Mouse (Mus musculus): Measurements from ENCODE around the gene Hipk3.

- no peak for TF ChIP-seq TAL1 (IDR thresholded peaks at IDR 0.05; ENCODE audit: low read length)
- no peak for TF ChIP-seq GATA1 (IDR thresholded peaks at IDR 0.05; ENCODE audit: low read length)
Observed at GRCm38 (mm10) chr2:104430566-104430965, 63.7 kb downstream of the Hipk3 start.

Measured in erythroblast, embryonic 14.5 days (primary cell).